Mouse (Mus musculus): ENCODE data around the gene Dhx33. TPM values are rescaled to one million over a fixed set of nuclear protein-coding genes. Genes with fewer than 3 reads are reported as not detected.
A peak's percentile ranks its signal among the peaks of the same experiment; 100 is the strongest.

Gene Dhx33
- 30.4 and 32.4 TPM in 2 replicates for polyA plus RNA-seq (2016; fragmentation: Nextera tagmentation; extraction: Ambion mirVana)

- Histone ChIP-seq H3K4me1 (peaks cover 18% of the 10 kb centered on the region), H3K27ac (replicated peaks) (peak within 1 kb of the TSS; percentile 86), H3K36me3 (replicated peaks) (peaks cover 48% of the 10 kb centered on the region), H3K4me3 (peak within 1 kb of the TSS; percentile 93), H3K27me3 (replicated peaks; ENCODE audit: low read depth, poor library complexity, severe bottlenecking) (no peaks in the 10 kb centered on the region), H3K9me3 (no peaks in the 10 kb centered on the region)
- under 1% methylated on average over 35 of the region's 35 CpGs for WGBS
- peak; percentile 98 for DNase-seq (ENCODE audit: low spot score)
These were observed at the start of gene Dhx33 for GRCm38 (mm10) chr11:71004316-71004773. Gene Dhx33 (minus strand): TSS chr11:71004437.

DNA sequence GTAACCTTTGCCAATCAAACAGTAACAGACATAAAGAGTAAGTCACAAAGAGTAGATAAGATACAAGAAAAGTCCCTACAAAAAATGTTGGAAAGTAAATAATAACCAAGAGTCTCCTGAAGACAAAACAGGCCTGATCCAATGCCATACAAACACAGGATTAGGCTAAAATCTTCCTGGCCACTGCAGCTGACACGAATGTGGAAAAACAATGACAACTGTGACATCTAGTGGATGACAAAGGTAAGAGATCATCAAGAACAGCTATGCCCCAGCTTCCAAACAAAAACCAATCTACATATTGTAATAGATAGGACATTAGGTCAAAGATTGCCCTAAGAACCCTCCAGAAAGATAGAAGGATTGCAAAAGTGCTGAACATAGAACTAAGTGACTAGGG, 48.3 kb upstream of the Dhx33 start:
- Histone ChIP-seq H3K4me3 (no peak overlapping the region), H3K4me1 (no peaks in the 10 kb centered on the region), H3K36me3 (replicated peaks) (no peaks in the 10 kb centered on the region), H3K9me3 (no peaks in the 10 kb centered on the region), H3K27ac (replicated peaks) (no peak overlapping the region), H3K27me3 (replicated peaks; ENCODE audit: low read depth, poor library complexity, severe bottlenecking) (no peaks in the 10 kb centered on the region)
- DNase-seq (ENCODE audit: low spot score) = no peak
- 5% methylated on average over 1 of the region's 1 CpGs for WGBS

DNA sequence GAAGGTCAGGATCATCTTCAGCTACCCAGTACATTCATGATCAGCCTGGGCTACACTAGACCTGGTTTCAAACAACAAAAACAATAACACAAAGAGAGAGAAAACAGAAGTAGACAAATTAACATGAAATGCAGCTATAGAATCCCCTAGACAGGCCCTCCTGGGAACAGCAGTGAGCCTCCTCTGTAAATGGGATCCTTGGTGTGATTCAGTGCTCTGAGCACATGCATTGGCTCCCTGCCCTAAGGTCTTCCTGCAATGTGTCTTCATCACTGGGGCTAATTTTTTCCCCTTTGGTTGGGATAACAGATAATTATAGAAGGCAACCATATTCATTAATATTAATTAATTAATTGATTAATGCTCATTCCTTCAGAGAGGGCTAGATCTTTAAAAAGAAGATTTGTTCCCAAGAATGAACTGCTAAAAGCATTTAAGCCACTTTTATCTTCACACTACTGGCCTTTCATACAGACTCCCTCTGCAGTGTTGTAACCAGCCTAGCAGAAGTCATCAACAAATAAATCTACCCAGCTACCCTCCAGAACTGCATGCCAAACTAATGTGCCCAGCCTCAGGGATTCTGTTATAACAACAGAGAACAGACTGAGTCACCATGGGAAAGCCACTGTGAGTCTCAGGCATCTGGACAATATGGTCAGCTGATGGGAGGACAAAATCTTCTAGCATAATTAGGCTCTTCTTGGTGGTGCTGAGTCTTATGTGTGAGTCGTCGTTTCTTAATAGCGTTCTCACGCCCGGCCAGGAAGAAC, 35.5 kb upstream of the Dhx33 start:
- no peaks in the 10 kb centered on the region for H3K4me1 ChIP-seq
- 97% methylated on average over 5 of the region's 5 CpGs for WGBS
- H3K27ac ChIP-seq (replicated peaks) = no peak overlapping the region
- no peaks in the 10 kb centered on the region for H3K9me3 ChIP-seq
- H3K27me3 ChIP-seq (replicated peaks; ENCODE audit: low read depth, poor library complexity, severe bottlenecking) = no peaks in the 10 kb centered on the region
- no peak for DNase-seq (ENCODE audit: low spot score)
- H3K4me3 ChIP-seq = no peak overlapping the region
- no peaks in the 10 kb centered on the region for H3K36me3 ChIP-seq (replicated peaks)

DNA sequence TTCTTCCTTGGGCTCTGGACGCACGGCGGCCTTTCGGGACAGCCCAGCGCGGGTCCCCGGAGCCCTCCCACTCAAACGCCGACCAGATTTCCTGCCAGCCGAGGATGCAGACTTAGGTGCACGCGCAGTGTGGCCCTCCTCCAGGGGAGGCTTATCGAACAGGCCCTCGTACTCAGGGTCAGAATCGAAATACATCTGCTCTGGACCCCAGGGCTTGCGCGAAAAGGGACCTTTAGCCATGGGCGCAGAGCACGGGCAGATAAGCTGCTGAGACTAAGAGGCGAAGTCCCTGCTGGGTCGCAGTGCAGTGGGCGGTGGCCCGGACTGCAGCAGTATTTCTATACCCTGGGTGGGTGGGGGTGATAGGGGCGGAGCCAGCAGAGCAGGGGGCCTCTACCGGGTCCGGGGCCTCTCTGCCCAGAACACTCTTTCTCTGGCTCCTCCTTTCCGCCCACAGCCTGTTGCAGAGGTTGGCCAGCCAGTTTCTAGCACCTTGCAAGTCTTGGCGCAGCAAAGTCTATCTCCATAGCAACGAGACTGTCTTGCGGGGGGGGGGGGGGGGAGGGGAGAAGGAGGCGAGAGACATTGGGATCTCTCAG, 29.0 kb upstream of the Dhx33 start, which contains the start of gene 6330403K07Rik:
6330403K07Rik (minus strand) TSS at position 351 of the 599 bp plus-strand sequence.
- WGBS = under 1% methylated on average over 30 of the region's 31 CpGs
- Histone ChIP-seq H3K4me3 (peak within 1 kb of the TSS; percentile 73), H3K9me3 (no peaks in the 10 kb centered on the region), H3K27me3 (replicated peaks; ENCODE audit: low read depth, poor library complexity, severe bottlenecking) (no peaks in the 10 kb centered on the region), H3K27ac (replicated peaks) (peak within 1 kb of the TSS; percentile 93), H3K36me3 (replicated peaks) (peaks cover 32% of the 10 kb centered on the region), H3K4me1 (peaks cover 35% of the 10 kb centered on the region)
- DNase-seq (ENCODE audit: low spot score) = peak; percentile 94

- H3K27me3 ChIP-seq (replicated peaks; ENCODE audit: low read depth, poor library complexity, severe bottlenecking) = no peaks in the 10 kb centered on the region
- DNase-seq (ENCODE audit: low spot score) = peak; percentile 49
- WGBS = 6% methylated on average over 26 of the region's 26 CpGs
- H3K4me1 ChIP-seq = peaks cover 35% of the 10 kb centered on the region
- H3K9me3 ChIP-seq = no peaks in the 10 kb centered on the region
- H3K36me3 ChIP-seq (replicated peaks) = peaks cover 38% of the 10 kb centered on the region
- H3K27ac ChIP-seq (replicated peaks) = peak overlapping the region; percentile 93
- H3K4me3 ChIP-seq = peak overlapping the region; percentile 73
These were observed 28.4 kb upstream of the Dhx33 start for GRCm38 (mm10) chr11:71032491-71033162.

- Histone ChIP-seq H3K27me3 (replicated peaks; ENCODE audit: low read depth, poor library complexity, severe bottlenecking) (no peaks in the 10 kb centered on the region), H3K4me3 (peak overlapping the region; percentile 73), H3K27ac (replicated peaks) (peak overlapping the region; percentile 93), H3K4me1 (peaks cover 35% of the 10 kb centered on the region), H3K9me3 (no peaks in the 10 kb centered on the region), H3K36me3 (replicated peaks) (peaks cover 44% of the 10 kb centered on the region)
- 70% methylated on average over 7 of the region's 7 CpGs for WGBS
- DNase-seq (ENCODE audit: low spot score) = no peak
These were observed 27.8 kb upstream of the Dhx33 start for GRCm38 (mm10) chr11:71032070-71032469.

DNA sequence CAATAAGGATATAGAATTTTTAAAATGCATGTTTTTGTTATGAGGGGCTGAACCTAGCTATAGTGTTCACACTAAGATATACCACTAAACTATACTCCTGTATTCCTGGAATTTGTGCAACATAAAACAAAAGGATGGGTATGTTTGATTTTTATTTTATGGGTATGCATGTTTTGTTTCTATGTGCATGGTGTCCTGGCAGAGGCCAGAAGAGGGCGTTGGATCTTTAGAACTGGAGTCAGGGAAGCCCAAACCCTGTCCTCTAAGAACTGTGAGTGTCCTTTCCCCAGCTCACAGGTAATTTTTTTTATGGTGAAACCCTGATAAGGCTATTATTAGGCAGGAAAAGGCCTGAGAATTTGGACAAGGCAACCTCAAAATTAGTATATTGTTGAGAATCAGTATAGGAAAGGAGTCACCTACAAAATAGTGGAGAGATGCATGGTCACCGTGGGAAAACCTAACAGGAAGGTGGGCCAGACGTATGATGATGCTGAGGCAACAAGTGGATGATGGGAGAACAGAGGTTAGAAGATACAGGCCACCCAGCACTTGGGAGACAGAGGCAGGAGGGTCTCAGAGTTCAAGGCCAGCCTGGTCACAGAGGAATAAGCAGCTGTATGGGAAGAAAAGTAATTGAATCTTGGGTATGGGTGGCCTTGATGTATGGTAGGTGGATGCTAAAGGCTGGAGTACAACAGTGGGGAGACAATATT, 25.3 kb upstream of the Dhx33 start:
- Histone ChIP-seq H3K9me3 (no peaks in the 10 kb centered on the region), H3K27me3 (replicated peaks; ENCODE audit: low read depth, poor library complexity, severe bottlenecking) (no peaks in the 10 kb centered on the region), H3K36me3 (replicated peaks) (peaks cover 69% of the 10 kb centered on the region), H3K27ac (replicated peaks) (no peak overlapping the region), H3K4me1 (peaks cover 35% of the 10 kb centered on the region), H3K4me3 (no peak overlapping the region)
- WGBS = 77% methylated on average over 3 of the region's 3 CpGs
- DNase-seq (ENCODE audit: low spot score) = no peak

GRCm38 (mm10) chr11:71028280-71028679, 24.0 kb upstream of the Dhx33 start:
- H3K27ac ChIP-seq (replicated peaks) = no peak overlapping the region
- H3K36me3 ChIP-seq (replicated peaks) = peaks cover 82% of the 10 kb centered on the region
- no peak for DNase-seq (ENCODE audit: low spot score)
- no peaks in the 10 kb centered on the region for H3K9me3 ChIP-seq
- no peak overlapping the region for H3K4me3 ChIP-seq
- no peaks in the 10 kb centered on the region for H3K27me3 ChIP-seq (replicated peaks; ENCODE audit: low read depth, poor library complexity, severe bottlenecking)
- peaks cover 25% of the 10 kb centered on the region for H3K4me1 ChIP-seq
- 88% methylated on average over 3 of the region's 3 CpGs for WGBS

- H3K36me3 ChIP-seq (replicated peaks) = peaks cover 45% of the 10 kb centered on the region
- peak; percentile 99 for DNase-seq (ENCODE audit: low spot score)
- H3K9me3 ChIP-seq = no peaks in the 10 kb centered on the region
- under 1% methylated on average over 71 of the region's 71 CpGs for WGBS
- peaks cover 33% of the 10 kb centered on the region for H3K4me1 ChIP-seq
- no peaks in the 10 kb centered on the region for H3K27me3 ChIP-seq (replicated peaks; ENCODE audit: low read depth, poor library complexity, severe bottlenecking)
- H3K4me3 ChIP-seq = peak within 1 kb of the TSS; percentile 94
- peak within 1 kb of the TSS; percentile 95 for H3K27ac ChIP-seq (replicated peaks)
These were observed 15.2 kb upstream of the Dhx33 start, which contains the start of the genes Mis12 and Derl2 for GRCm38 (mm10) chr11:71019201-71020068. Gene Mis12 (plus strand): TSS chr11:71019611. Gene Derl2 (minus strand): TSS chr11:71019841.

DNA sequence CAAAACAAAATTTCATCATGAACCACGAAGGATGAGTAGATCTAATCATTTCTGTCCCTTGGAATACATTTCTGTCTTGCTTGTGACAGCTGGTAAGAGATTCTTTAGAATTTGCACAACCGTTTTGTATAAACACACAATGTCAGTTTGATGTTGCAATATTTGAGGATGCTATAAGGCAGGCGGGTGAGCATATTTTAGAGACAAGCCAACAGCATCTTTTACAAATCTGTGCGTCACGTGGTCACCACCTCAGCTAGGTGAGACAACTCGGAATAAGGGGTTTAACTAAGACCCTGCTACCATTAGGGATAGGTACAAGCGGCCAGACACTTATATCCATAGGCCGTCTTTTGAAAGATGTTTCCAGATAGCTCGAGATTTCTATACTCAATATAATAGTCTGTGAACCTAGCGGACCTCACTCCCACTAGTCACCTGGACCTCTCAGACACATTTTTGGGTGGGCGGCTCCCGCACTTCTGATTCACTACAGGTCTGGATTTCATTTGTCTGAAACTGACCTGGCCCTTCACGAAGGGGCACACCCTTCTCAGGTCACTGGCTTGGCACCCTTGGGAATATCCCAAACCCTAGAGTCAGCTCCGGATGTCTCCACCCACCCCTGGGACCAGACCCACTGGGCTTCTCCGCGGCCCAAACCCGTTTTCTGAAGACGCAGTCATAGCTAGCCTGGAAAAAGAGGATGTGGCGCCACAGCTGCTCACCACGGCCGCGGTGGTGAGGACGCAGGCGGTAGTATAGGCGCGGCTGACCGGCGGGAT, 14.4 kb upstream of the Dhx33 start:
- Histone ChIP-seq H3K27ac (replicated peaks) (peak overlapping the region; percentile 95), H3K27me3 (replicated peaks; ENCODE audit: low read depth, poor library complexity, severe bottlenecking) (no peaks in the 10 kb centered on the region), H3K4me3 (peak overlapping the region; percentile 94), H3K9me3 (no peaks in the 10 kb centered on the region), H3K4me1 (peaks cover 33% of the 10 kb centered on the region), H3K36me3 (replicated peaks) (peaks cover 43% of the 10 kb centered on the region)
- DNase-seq (ENCODE audit: low spot score) = no peak
- 6% methylated on average over 28 of the region's 28 CpGs for WGBS

DNA sequence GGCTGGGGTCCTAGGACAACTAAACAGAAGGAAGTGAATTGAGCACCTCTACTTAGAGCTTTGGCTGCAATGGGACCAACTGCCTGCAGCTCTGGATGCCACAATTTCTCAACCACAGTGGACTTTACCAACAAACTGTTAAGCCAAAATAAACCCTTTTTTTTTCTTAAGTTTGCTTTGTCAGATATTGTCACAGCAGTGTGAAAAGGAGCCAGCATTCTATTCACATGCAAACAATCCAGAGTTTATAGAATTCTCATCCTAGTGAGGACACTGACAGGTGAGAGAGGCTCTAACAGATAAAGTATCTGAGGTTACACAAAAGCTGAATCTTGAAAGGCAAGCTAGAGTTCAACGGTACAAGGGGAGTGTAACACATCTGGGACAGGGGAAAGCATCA, 12.8 kb upstream of the Dhx33 start:
- 96% methylated on average over 1 of the region's 1 CpGs for WGBS
- Histone ChIP-seq H3K27me3 (replicated peaks; ENCODE audit: low read depth, poor library complexity, severe bottlenecking) (no peaks in the 10 kb centered on the region), H3K4me1 (peaks cover 33% of the 10 kb centered on the region), H3K9me3 (no peaks in the 10 kb centered on the region), H3K36me3 (replicated peaks) (peaks cover 43% of the 10 kb centered on the region), H3K4me3 (no peak overlapping the region), H3K27ac (replicated peaks) (no peak overlapping the region)
- no peak for DNase-seq (ENCODE audit: low spot score)
